Mouse (Mus musculus): ENCODE measurements at regions not wholly inside any gene's neighbourhood (a gene's known extent, or its start where the extent isn't known, plus 50 kb on each side); places are given as distances from the start of the nearest gene placed in this dataset.

GRCm38 (mm10) chr4:101336811-101337210, 71.7 kb upstream of the Jak1 start:
- H3K4me1 ChIP-seq (replicated peaks) = no peaks in the 10 kb centered on the region
- H3K27ac ChIP-seq = no peak overlapping the region
- 70% methylated on average over 4 of the region's 4 CpGs for WGBS
- H3K9ac ChIP-seq (replicated peaks) = no peak overlapping the region
- ATAC-seq = no peak
- no peaks in the 10 kb centered on the region for H3K27me3 ChIP-seq
- H3K36me3 ChIP-seq = peaks cover 4% of the 10 kb centered on the region; the same call in 1 of the 2 replicates
- H3K4me2 ChIP-seq (replicated peaks) = no peak overlapping the region
- H3K9me3 ChIP-seq = no peaks in the 10 kb centered on the region
- H3K4me3 ChIP-seq (replicated peaks) = no peak overlapping the region

DNA sequence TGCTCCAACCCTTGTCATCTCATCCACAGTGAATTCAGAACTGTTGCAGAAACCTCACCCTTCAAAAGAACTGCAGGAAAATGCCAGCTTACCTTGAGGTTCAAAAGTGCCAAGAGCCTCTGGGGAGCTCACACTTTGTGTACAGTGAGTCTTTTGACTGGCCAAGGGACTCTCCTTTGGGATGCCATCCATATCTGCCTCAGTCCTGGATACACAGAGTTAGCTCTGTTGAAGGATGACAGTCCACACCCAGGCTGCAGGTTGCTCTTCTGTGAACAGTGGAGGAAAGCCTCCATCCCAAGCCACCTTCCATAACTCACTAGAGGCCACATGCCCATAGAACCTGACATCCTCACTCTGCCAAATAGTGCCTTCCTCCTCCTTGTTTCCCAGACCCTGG, 71.3 kb upstream of the Jak1 start:
- Histone ChIP-seq H3K27me3 (no peaks in the 10 kb centered on the region), H3K4me3 (replicated peaks) (no peak overlapping the region), H3K4me1 (replicated peaks) (no peaks in the 10 kb centered on the region), H3K27ac (no peak overlapping the region), H3K36me3 (peaks cover 4% of the 10 kb centered on the region; the same call in 1 of the 2 replicates), H3K4me2 (replicated peaks) (no peak overlapping the region), H3K9ac (replicated peaks) (no peak overlapping the region), H3K9me3 (no peaks in the 10 kb centered on the region)
- no peak for ATAC-seq

DNA sequence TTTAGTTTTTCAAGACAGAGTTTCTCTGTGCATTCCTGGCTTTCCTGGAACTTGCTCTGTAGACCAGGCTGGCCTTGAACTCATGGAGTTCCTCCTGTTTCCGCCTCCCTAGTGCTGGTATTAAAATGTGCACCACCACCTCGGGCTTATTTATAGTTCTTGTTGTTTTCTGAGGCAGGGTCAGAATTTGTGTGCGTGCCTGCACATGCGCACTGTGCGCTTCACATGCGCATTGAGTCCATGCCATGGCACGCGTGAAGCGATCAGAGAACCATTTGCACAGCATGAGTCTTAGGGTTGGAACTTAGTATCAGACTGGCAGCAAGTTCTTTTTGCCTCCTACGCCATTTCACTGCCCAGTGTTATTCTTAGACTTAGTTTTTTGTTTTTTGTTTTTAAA, 68.8 kb upstream of the Jak1 start:
- 96% methylated on average over 10 of the region's 10 CpGs for WGBS
- ATAC-seq = no peak
- Histone ChIP-seq H3K4me2 (replicated peaks) (no peak overlapping the region), H3K9me3 (no peaks in the 10 kb centered on the region), H3K9ac (replicated peaks) (no peak overlapping the region), H3K36me3 (no peaks in the 10 kb centered on the region), H3K27ac (no peak overlapping the region), H3K27me3 (no peaks in the 10 kb centered on the region), H3K4me1 (replicated peaks) (no peaks in the 10 kb centered on the region), H3K4me3 (replicated peaks) (no peak overlapping the region)

DNA sequence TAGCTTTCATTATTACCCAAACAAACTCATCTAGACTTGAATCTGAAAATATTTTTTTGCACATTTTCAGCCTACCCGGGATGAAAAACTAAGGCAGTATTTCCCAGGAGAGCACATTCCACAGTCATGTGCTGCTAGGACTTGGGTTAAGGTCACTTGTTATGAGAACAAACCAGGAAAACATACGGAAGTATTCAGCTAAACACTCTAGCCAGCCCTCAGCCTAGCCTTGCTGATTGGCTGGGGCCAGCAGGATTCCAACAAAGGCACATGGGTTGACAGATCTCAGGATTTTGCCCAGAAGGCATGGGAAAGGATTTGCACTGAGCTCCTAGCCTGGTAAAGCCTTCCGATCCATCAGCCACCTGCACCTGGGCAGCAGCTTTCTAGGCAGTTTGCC, 68.0 kb upstream of the Jak1 start:
- Histone ChIP-seq H3K9ac (replicated peaks) (no peak overlapping the region), H3K4me3 (replicated peaks) (no peak overlapping the region), H3K4me1 (replicated peaks) (no peaks in the 10 kb centered on the region), H3K9me3 (no peaks in the 10 kb centered on the region), H3K27ac (no peak overlapping the region), H3K36me3 (no peaks in the 10 kb centered on the region), H3K27me3 (no peaks in the 10 kb centered on the region), H3K4me2 (replicated peaks) (no peak overlapping the region)
- ATAC-seq = no peak
- 80% methylated on average over 3 of the region's 3 CpGs for WGBS

DNA sequence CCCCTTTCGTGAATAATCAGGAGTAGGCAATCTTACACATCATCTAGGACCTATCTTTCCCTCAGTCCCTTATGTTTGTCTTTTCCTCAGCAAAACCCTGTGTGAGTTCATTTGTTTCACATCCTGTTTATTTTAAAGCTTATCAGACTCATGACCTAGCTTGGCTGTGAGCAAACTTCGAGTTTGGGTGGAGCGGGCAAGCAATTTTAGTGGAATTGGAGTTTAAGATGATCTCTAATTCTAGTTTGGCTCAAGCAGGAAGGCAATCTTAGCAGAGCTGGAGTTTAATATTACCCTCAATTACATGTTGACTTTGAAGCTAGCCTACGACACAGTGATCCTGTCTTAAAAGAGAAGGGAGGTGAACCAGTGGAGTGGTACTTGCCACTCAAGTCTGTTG, 66.1 kb upstream of the Jak1 start:
- Histone ChIP-seq H3K9me3 (no peaks in the 10 kb centered on the region), H3K4me1 (replicated peaks) (no peaks in the 10 kb centered on the region), H3K27me3 (no peaks in the 10 kb centered on the region), H3K9ac (replicated peaks) (no peak overlapping the region), H3K4me2 (replicated peaks) (no peak overlapping the region), H3K36me3 (no peaks in the 10 kb centered on the region), H3K4me3 (replicated peaks) (no peak overlapping the region), H3K27ac (no peak overlapping the region)
- WGBS = 89% methylated on average over 4 of the region's 4 CpGs
- no peak for ATAC-seq

- Histone ChIP-seq H3K36me3 (no peaks in the 10 kb centered on the region), H3K4me1 (replicated peaks) (no peaks in the 10 kb centered on the region), H3K27me3 (no peaks in the 10 kb centered on the region), H3K9ac (replicated peaks) (no peak overlapping the region), H3K4me2 (replicated peaks) (no peak overlapping the region), H3K4me3 (replicated peaks) (no peak overlapping the region), H3K27ac (no peak overlapping the region), H3K9me3 (no peaks in the 10 kb centered on the region)
- ATAC-seq = no peak
- WGBS = 89% methylated on average over 7 of the region's 7 CpGs
Measured at GRCm38 (mm10) chr4:101329060-101329459, 64.0 kb upstream of the Jak1 start.

DNA sequence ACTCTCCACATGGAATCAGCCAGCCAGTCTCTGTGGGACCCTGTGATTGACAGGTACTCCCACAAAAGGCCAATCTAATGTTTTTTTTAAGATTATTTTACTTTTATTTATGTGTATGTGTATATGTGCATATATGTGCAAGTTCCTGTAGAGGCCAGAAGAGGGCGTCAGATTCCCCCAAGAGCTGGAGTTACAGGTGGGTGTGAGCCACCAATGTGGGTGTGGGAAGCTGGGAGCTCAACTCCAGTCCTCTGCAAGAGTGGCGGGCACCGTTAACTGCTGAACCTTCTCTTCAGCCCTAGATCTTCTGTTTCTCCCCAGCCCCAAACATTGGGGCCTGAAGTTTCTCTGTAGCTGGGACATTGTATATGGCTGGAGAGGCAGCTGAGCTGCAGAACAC, 61.0 kb upstream of the Jak1 start:
- no peaks in the 10 kb centered on the region for H3K4me1 ChIP-seq (replicated peaks)
- H3K4me2 ChIP-seq (replicated peaks) = no peak overlapping the region
- no peaks in the 10 kb centered on the region for H3K9me3 ChIP-seq
- H3K36me3 ChIP-seq = no peaks in the 10 kb centered on the region
- 84% methylated on average over 3 of the region's 3 CpGs for WGBS
- no peak overlapping the region for H3K27ac ChIP-seq
- no peak for ATAC-seq
- no peak overlapping the region for H3K9ac ChIP-seq (replicated peaks)
- no peaks in the 10 kb centered on the region for H3K27me3 ChIP-seq
- no peak overlapping the region for H3K4me3 ChIP-seq (replicated peaks)

GRCm38 (mm10) chr4:101321731-101322130, 56.6 kb upstream of the Jak1 start:
- Histone ChIP-seq H3K36me3 (no peaks in the 10 kb centered on the region), H3K9ac (replicated peaks) (no peak overlapping the region), H3K27me3 (no peaks in the 10 kb centered on the region), H3K4me2 (replicated peaks) (no peak overlapping the region), H3K4me3 (replicated peaks) (no peak overlapping the region), H3K9me3 (0 out of 2 replicates have a peak, but pooled peaks cover 3% of the 10 kb centered on the region), H3K4me1 (replicated peaks) (no peaks in the 10 kb centered on the region), H3K27ac (no peak overlapping the region)
- no peak for ATAC-seq
- WGBS = 79% methylated on average over 2 of the region's 2 CpGs

GRCm38 (mm10) chr4:101320587-101320986, 55.5 kb upstream of the Jak1 start:
- H3K9ac ChIP-seq (replicated peaks) = no peak overlapping the region
- no peaks in the 10 kb centered on the region for H3K36me3 ChIP-seq
- 0 out of 2 replicates have a peak, but pooled peaks cover 3% of the 10 kb centered on the region for H3K9me3 ChIP-seq
- WGBS = 81% methylated on average over 2 of the region's 2 CpGs
- no peak for ATAC-seq
- no peaks in the 10 kb centered on the region for H3K27me3 ChIP-seq
- no peak overlapping the region for H3K27ac ChIP-seq
- no peak overlapping the region for H3K4me2 ChIP-seq (replicated peaks)
- H3K4me1 ChIP-seq (replicated peaks) = no peaks in the 10 kb centered on the region
- no peak overlapping the region for H3K4me3 ChIP-seq (replicated peaks)

- no peaks in the 10 kb centered on the region for H3K27me3 ChIP-seq
- H3K4me1 ChIP-seq (replicated peaks) = no peaks in the 10 kb centered on the region
- H3K9ac ChIP-seq (replicated peaks) = no peak overlapping the region
- H3K4me2 ChIP-seq (replicated peaks) = no peak overlapping the region
- H3K9me3 ChIP-seq = 0 out of 2 replicates have a peak, but pooled peaks cover 3% of the 10 kb centered on the region
- ATAC-seq = no peak
- H3K4me3 ChIP-seq (replicated peaks) = no peak overlapping the region
- H3K27ac ChIP-seq = no peak overlapping the region
- H3K36me3 ChIP-seq = no peaks in the 10 kb centered on the region
- 91% methylated on average over 4 of the region's 4 CpGs for WGBS
Measured at GRCm38 (mm10) chr4:101319681-101320220, 54.7 kb upstream of the Jak1 start.

- Histone ChIP-seq H3K9ac (replicated peaks) (no peak overlapping the region), H3K36me3 (no peaks in the 10 kb centered on the region), H3K4me1 (replicated peaks) (no peaks in the 10 kb centered on the region), H3K9me3 (0 out of 2 replicates have a peak, but pooled peaks cover 3% of the 10 kb centered on the region), H3K27ac (no peak overlapping the region), H3K27me3 (no peaks in the 10 kb centered on the region), H3K4me3 (replicated peaks) (no peak overlapping the region), H3K4me2 (replicated peaks) (no peak overlapping the region)
- 91% methylated on average over 1 of the region's 1 CpGs for WGBS
- ATAC-seq = no peak
Measured at GRCm38 (mm10) chr4:101318836-101319235, 53.8 kb upstream of the Jak1 start.

- Histone ChIP-seq H3K27me3 (no peaks in the 10 kb centered on the region), H3K4me2 (replicated peaks) (no peak overlapping the region), H3K9me3 (0 out of 2 replicates have a peak, but pooled peaks cover 3% of the 10 kb centered on the region), H3K36me3 (no peaks in the 10 kb centered on the region), H3K4me1 (replicated peaks) (no peaks in the 10 kb centered on the region), H3K9ac (replicated peaks) (no peak overlapping the region), H3K27ac (no peak overlapping the region), H3K4me3 (replicated peaks) (no peak overlapping the region)
- no peak for ATAC-seq
- WGBS = 86% methylated on average over 6 of the region's 6 CpGs
Measured at GRCm38 (mm10) chr4:101316061-101316460, 51.0 kb upstream of the Jak1 start.
